Mouse (Mus musculus) monocyte, adult 59 days (primary cell): ENCODE data around the gene Cstf2t. TPM values are rescaled to one million over a fixed set of nuclear protein-coding genes. Genes with fewer than 3 reads are reported as not detected.

ENCODE experiments used
- total RNA-seq, 2 experiments: library from RNA; stranded (reverse); gene quantifications; one replicate each; pipeline ENCODE4 v1.2.4; 2023

Cstf2t gene
- 10 to 100 TPM; 23.2 to 25.9 TPM for total RNA-seq

DNA sequence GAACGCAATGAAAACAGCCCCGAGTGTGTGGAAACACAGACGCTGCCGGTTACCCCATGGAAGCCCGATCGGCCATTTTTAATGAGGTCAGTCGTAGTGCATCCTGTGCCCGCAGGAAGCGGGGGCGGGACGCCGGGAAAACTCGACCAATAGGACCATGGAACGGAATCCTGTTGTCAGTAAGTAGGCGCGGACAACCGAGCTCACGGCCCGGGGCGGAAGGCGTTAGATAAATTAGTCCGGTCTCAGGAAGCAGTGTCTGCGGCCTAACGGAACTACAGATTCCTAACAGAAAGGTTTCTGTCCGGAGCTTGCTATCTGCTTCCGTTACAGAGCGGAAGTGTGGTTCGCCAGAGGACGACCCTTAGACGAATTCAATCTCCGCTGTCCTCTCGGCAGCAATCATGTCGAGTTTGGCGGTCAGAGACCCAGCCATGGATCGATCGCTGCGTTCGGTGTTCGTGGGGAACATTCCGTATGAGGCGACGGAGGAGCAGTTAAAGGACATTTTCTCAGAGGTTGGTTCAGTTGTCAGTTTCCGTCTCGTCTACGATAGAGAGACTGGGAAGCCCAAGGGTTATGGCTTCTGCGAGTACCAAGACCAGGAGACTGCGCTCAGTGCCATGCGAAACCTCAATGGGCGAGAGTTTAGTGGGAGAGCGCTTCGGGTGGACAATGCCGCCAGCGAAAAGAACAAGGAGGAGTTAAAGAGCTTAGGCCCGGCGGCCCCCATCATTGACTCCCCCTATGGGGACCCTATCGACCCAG lies at the start of gene Cstf2t:
Gene Cstf2t, plus strand, starts transcription at position 176 of the 768 bp plus-strand sequence.

